Mouse (Mus musculus): ENCODE data around the gene Babam2. TPM values are rescaled to one million over a fixed set of nuclear protein-coding genes. Genes with fewer than 3 reads are reported as not detected.

Gene Babam2
- total RNA-seq, 1 experiment = 33.9 TPM

DNA sequence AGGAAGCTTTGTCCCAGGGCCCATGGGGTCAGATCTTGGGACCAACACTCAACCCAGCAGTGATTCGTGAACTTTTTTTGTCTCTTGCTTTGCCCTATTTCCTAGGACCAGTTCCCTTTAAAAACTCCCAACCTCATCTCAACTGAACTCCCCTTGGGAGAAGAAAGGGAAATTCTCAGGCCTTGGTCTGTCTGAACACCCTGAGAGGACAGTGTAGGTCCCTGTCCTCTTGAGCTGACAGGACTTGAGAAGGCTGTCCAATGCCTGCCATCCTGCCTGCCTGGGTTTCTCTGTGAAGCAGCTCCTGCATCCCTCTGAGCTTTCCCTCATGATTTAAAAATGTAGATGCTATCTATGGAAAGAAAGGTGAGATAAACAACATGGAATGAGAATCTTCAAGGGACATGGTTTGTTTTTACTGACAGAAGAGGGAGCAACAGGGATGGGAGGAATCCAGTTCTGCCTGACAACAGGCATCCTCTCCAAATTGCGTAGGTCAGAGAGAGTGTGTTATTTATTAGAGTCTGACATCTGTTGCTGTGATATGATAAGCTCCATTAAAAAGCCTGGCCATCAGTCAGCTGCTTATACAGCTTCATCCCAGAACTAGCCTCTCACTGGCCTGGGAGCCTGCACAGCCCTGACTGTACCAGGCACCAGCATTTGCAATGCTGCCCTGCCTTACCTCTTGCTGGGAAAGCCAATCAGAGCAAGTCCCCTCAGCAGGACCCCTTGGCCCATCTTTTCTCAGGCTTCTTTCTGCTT, 367.0 kb downstream of the Babam2 start:
- no peak for DNase-seq (ENCODE audit: low read depth, low spot score)
- TF ChIP-seq MAFK (IDR thresholded peaks at IDR 0.05; ENCODE audit: insufficient read depth, low read depth, low read length) (no peak), ZNF384 (IDR thresholded peaks at IDR 0.05; ENCODE audit: low read depth, low read length) (no peak), CHD2 (IDR thresholded peaks at IDR 0.05; ENCODE audit: low read depth, low read length) (no peak), HCFC1 (IDR thresholded peaks at IDR 0.05; ENCODE audit: borderline replicate concordance, insufficient read depth, low read length) (no peak), ZC3H11A (IDR thresholded peaks at IDR 0.05; ENCODE audit: borderline replicate concordance, low read depth, low read length) (no peak)
- in situ Hi-C loops (cut with MboI; ENCODE audit: low sequenced_read_pairs in 2 of 2, unreplicated experiment in 2 of 2) = no loop called here

DNA sequence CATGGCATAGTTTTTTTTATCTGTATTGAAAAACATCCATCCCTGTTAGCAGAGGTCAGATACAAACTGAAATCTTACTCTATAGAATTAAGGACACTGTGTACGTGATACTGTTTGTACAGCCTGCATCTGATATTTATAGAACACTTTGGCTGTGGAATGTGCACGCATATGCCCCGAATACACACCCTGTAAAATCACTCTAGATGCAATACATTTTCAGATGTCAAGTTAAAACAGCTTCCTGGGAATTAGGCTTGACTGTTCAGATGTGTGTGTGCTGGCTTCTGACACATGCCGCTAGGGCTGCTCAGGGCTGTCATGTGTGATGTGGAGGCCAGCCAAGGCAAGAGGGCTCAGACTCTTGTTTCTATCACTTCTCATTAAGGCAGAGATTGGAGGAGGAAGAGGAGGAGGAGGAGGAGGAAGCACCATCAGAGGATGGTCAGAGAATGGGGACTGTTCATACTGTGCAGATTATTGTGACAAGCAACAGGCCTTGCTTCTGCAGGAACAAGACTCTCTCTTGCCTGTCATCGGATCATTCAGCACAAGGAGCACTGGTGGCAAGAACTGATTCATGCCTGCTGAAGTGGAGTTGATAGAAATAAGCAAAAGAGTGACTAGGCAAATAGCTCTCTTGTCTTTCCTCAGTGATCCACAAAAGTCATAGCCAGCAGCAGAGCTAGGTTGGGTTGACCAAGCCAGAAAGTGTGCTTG, 368.7 kb downstream of the Babam2 start:
- in situ Hi-C loops (cut with MboI; ENCODE audit: low sequenced_read_pairs in 2 of 2, unreplicated experiment in 2 of 2) = no loop called here
- no peak for DNase-seq (ENCODE audit: low read depth, low spot score)
- Histone ChIP-seq H3K9ac (ENCODE audit: insufficient read depth, low read depth, low read length, poor library complexity, severe bottlenecking) (no peak overlapping the region), H3K27ac (ENCODE audit: insufficient read depth, low read depth, low read length, poor library complexity, severe bottlenecking) (no peak overlapping the region), H3K36me3 (ENCODE audit: control insufficient read depth, insufficient read depth, low read length, poor library complexity, severe bottlenecking) (0 out of 2 replicates have a peak, but pooled peaks cover 1% of the 10 kb centered on the region), H3K9me3 (ENCODE audit: control insufficient read depth, insufficient read depth, low read depth, low read length) (no peaks in the 10 kb centered on the region), H3K4me1 (ENCODE audit: control insufficient read depth in 2 of 2, insufficient read depth in 2 of 2, low read length in 2 of 2, poor library complexity in 1 of 2) (no peaks in the 10 kb centered on the region), H3K4me3 (ENCODE audit: insufficient read depth in 1 of 2, low read depth in 1 of 2, low read length in 2 of 2, poor library complexity in 1 of 2, severe bottlenecking in 1 of 2) (no peak overlapping the region)
- TF ChIP-seq ZC3H11A (IDR thresholded peaks at IDR 0.05; ENCODE audit: borderline replicate concordance, low read depth, low read length) = no peak
- no peak for TF ChIP-seq ZNF384 (IDR thresholded peaks at IDR 0.05; ENCODE audit: low read depth, low read length)
- TF ChIP-seq CHD2 (IDR thresholded peaks at IDR 0.05; ENCODE audit: low read depth, low read length) = no peak
- TF ChIP-seq HCFC1 (IDR thresholded peaks at IDR 0.05; ENCODE audit: borderline replicate concordance, insufficient read depth, low read length) = no peak
- no peak for TF ChIP-seq MAFK (IDR thresholded peaks at IDR 0.05; ENCODE audit: insufficient read depth, low read depth, low read length)

More for the DNA sequence above, 367.0 kb downstream of the Babam2 start:
- Histone ChIP-seq H3K36me3 (ENCODE audit: control insufficient read depth, insufficient read depth, low read length, poor library complexity, severe bottlenecking) (0 out of 2 replicates have a peak, but pooled peaks cover under 1% of the 10 kb centered on the region), H3K4me3 (ENCODE audit: insufficient read depth in 1 of 2, low read depth in 1 of 2, low read length in 2 of 2, poor library complexity in 1 of 2, severe bottlenecking in 1 of 2) (no peak overlapping the region), H3K9ac (ENCODE audit: insufficient read depth, low read depth, low read length, poor library complexity, severe bottlenecking) (no peak overlapping the region), H3K27ac (ENCODE audit: insufficient read depth, low read depth, low read length, poor library complexity, severe bottlenecking) (no peak overlapping the region), H3K4me1 (ENCODE audit: control insufficient read depth in 2 of 2, insufficient read depth in 2 of 2, low read length in 2 of 2, poor library complexity in 1 of 2) (no peaks in the 10 kb centered on the region), H3K9me3 (ENCODE audit: control insufficient read depth, insufficient read depth, low read depth, low read length) (no peaks in the 10 kb centered on the region)

DNA sequence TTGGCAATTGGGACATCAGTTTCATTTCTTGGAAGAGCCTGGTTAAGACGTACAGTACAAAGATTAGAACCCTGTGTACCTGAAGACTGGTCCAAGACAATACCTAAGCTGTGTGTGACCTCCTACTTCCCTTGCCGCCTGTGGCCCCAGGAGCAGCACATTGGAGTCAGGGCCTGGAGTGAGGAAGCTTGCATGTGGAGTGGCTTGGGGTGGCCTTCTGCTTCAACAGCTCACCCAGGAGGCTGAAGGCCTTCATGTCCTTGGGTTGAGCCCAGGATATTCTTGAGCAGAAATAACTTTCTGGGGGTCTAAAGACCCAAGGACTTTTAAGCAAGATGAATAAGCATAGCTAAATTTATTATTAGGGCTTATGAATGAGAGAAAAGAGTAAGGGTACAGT, 369.4 kb downstream of the Babam2 start:
- no peak overlapping the region for H3K27ac ChIP-seq (ENCODE audit: insufficient read depth, low read depth, low read length, poor library complexity, severe bottlenecking)
- in situ Hi-C loops (cut with MboI; ENCODE audit: low sequenced_read_pairs in 2 of 2, unreplicated experiment in 2 of 2) = no loop called here
- H3K4me1 ChIP-seq (ENCODE audit: control insufficient read depth in 2 of 2, insufficient read depth in 2 of 2, low read length in 2 of 2, poor library complexity in 1 of 2) = no peaks in the 10 kb centered on the region
- H3K9me3 ChIP-seq (ENCODE audit: control insufficient read depth, insufficient read depth, low read depth, low read length) = no peaks in the 10 kb centered on the region
- no peak overlapping the region for H3K9ac ChIP-seq (ENCODE audit: insufficient read depth, low read depth, low read length, poor library complexity, severe bottlenecking)
- H3K36me3 ChIP-seq (ENCODE audit: control insufficient read depth, insufficient read depth, low read length, poor library complexity, severe bottlenecking) = peaks cover 1% of the 10 kb centered on the region; the same call in 1 of the 2 replicates
- DNase-seq (ENCODE audit: low read depth, low spot score) = no peak
- H3K4me3 ChIP-seq (ENCODE audit: insufficient read depth in 1 of 2, low read depth in 1 of 2, low read length in 2 of 2, poor library complexity in 1 of 2, severe bottlenecking in 1 of 2) = no peak overlapping the region
- TF ChIP-seq ZNF384 (IDR thresholded peaks at IDR 0.05; ENCODE audit: low read depth, low read length) (no peak), ZC3H11A (IDR thresholded peaks at IDR 0.05; ENCODE audit: borderline replicate concordance, low read depth, low read length) (no peak), CHD2 (IDR thresholded peaks at IDR 0.05; ENCODE audit: low read depth, low read length) (no peak), HCFC1 (IDR thresholded peaks at IDR 0.05; ENCODE audit: borderline replicate concordance, insufficient read depth, low read length) (no peak), MAFK (IDR thresholded peaks at IDR 0.05; ENCODE audit: insufficient read depth, low read depth, low read length) (no peak)

DNA sequence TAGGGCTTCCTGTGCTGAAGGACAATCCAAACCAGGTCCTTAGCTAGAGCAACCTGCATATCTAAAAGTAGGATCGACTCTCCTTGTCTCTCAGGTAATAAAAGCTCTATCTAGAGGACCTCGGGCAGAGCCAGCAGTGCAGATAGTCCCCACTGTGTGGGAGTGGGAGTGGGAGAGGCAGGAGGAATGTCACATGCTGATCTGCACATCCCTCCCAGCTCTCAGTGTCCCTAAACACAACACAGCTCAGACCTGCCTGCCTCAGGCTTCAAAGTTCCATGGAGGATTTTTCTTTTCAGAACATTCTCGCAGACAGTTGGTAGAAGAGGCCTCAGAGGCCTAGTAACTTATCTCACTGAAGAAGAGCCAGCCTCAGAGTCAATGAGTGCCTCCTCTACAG, 371.1 kb downstream of the Babam2 start:
- Histone ChIP-seq H3K4me3 (ENCODE audit: insufficient read depth in 1 of 2, low read depth in 1 of 2, low read length in 2 of 2, poor library complexity in 1 of 2, severe bottlenecking in 1 of 2) (no peak overlapping the region), H3K9me3 (ENCODE audit: control insufficient read depth, insufficient read depth, low read depth, low read length) (no peaks in the 10 kb centered on the region), H3K36me3 (ENCODE audit: control insufficient read depth, insufficient read depth, low read length, poor library complexity, severe bottlenecking) (peaks cover 1% of the 10 kb centered on the region; the same call in 1 of the 2 replicates), H3K27ac (ENCODE audit: insufficient read depth, low read depth, low read length, poor library complexity, severe bottlenecking) (no peak overlapping the region), H3K4me1 (ENCODE audit: control insufficient read depth in 2 of 2, insufficient read depth in 2 of 2, low read length in 2 of 2, poor library complexity in 1 of 2) (no peaks in the 10 kb centered on the region), H3K9ac (ENCODE audit: insufficient read depth, low read depth, low read length, poor library complexity, severe bottlenecking) (no peak overlapping the region)
- in situ Hi-C loops (cut with MboI; ENCODE audit: low sequenced_read_pairs in 2 of 2, unreplicated experiment in 2 of 2) = no loop called here
- DNase-seq (ENCODE audit: low read depth, low spot score) = no peak
- TF ChIP-seq ZNF384 (IDR thresholded peaks at IDR 0.05; ENCODE audit: low read depth, low read length) (no peak), HCFC1 (IDR thresholded peaks at IDR 0.05; ENCODE audit: borderline replicate concordance, insufficient read depth, low read length) (no peak), CHD2 (IDR thresholded peaks at IDR 0.05; ENCODE audit: low read depth, low read length) (no peak), MAFK (IDR thresholded peaks at IDR 0.05; ENCODE audit: insufficient read depth, low read depth, low read length) (no peak), ZC3H11A (IDR thresholded peaks at IDR 0.05; ENCODE audit: borderline replicate concordance, low read depth, low read length) (no peak)

Data from ES-E14 (cell line).